Mouse (Mus musculus): ENCODE measurements at regions not wholly inside any gene's neighbourhood (a gene's known extent, or its start where the extent isn't known, plus 50 kb on each side); places are given as distances from the start of the nearest gene placed in this dataset.

- TF ChIP-seq POLR2AphosphoS2 (IDR thresholded peaks at IDR 0.05; ENCODE audit: low read length) (no peak), ZMIZ1 (IDR thresholded peaks at IDR 0.05; ENCODE audit: low read depth, low read length) (no peak), POLR2A (IDR thresholded peaks at IDR 0.05; ENCODE audit: control insufficient read depth in 1 of 2, insufficient read depth in 1 of 2, low read depth in 1 of 2, low read length in 2 of 2, poor library complexity in 1 of 2) (no peak), CTCF (IDR thresholded peaks at IDR 0.05 in 2 of 3, conservative IDR thresholded peaks at IDR 0.05 in 1 of 3; ENCODE audit: control insufficient read depth in 1 of 3, insufficient read depth in 1 of 3, low read depth in 2 of 3, low read length in 3 of 3, poor library complexity in 1 of 3, severe bottlenecking in 1 of 3) (no peak), ZC3H11A (IDR thresholded peaks at IDR 0.05; ENCODE audit: low read depth, low read length) (no peak), NRF1 (IDR thresholded peaks at IDR 0.05; ENCODE audit: insufficient read depth, low read depth, low read length, poor library complexity, severe bottlenecking) (no peak), EP300 (IDR thresholded peaks at IDR 0.05; ENCODE audit: low read depth in 1 of 2, low read length in 2 of 2) (no peak), POLR2AphosphoS5 (IDR thresholded peaks at IDR 0.05; ENCODE audit: borderline replicate concordance, low read depth, low read length) (no peak), ZKSCAN1 (IDR thresholded peaks at IDR 0.05; ENCODE audit: low read depth, low read length) (no peak), ELF1 (IDR thresholded peaks at IDR 0.05; ENCODE audit: low read depth, low read length) (no peak), CHD2 (IDR thresholded peaks at IDR 0.05; ENCODE audit: low read length) (no peak), MYB (IDR thresholded peaks at IDR 0.05; ENCODE audit: low read depth, low read length) (no peak), MAZ (IDR thresholded peaks at IDR 0.05; ENCODE audit: low read depth, low read length) (no peak)
Observed at GRCm38 (mm10) chr16:77704726-77705125, 102.8 kb upstream of the Gm11146 start.
